Mouse (Mus musculus) fat pad, adult 2 months (tissue): Measurements from ENCODE around the gene Tcea2.

Experiments used
- DNase-seq: peaks from one replicate; pipeline ENCODE4 v3.0.0-alpha.2; 2011; ENCODE audit warnings: low read depth, low spot score; ENCODE audit errors: extremely low read depth

Gene Tcea2

GRCm38 (mm10) chr2:181698241-181698640 is 18.1 kb downstream of the Tcea2 start, which contains the start of gene Lkaaear1:
Lkaaear1 (minus strand) TSS chr2:181698442.
- no peak for DNase-seq

- no peak for DNase-seq
Measured at GRCm38 (mm10) chr2:181706668-181707067, 26.6 kb downstream of the Tcea2 start.

- DNase-seq, result no peak
Measured at GRCm38 (mm10) chr2:181713749-181714148, 33.6 kb downstream of the Tcea2 start.

GRCm38 (mm10) chr2:181714903-181715326 is 34.8 kb downstream of the Tcea2 start, which contains the start of gene Oprl1:
Oprl1 (plus strand) TSS chr2:181715016.
- DNase-seq, result no peak

GRCm38 (mm10) chr2:181715382-181715781 is 35.3 kb downstream of the Tcea2 start:
- no peak for DNase-seq

- DNase-seq, result no peak
Measured at GRCm38 (mm10) chr2:181716991-181717390, 36.9 kb downstream of the Tcea2 start.

- DNase-seq, result no peak
Measured at GRCm38 (mm10) chr2:181720061-181720460, 40.0 kb downstream of the Tcea2 start.

GRCm38 (mm10) chr2:181721200-181721599 is 41.1 kb downstream of the Tcea2 start:
- no peak for DNase-seq

- no peak for DNase-seq
Measured at GRCm38 (mm10) chr2:181722213-181722612, 42.1 kb downstream of the Tcea2 start.

GRCm38 (mm10) chr2:181727659-181728262 is 47.7 kb downstream of the Tcea2 start:
- DNase-seq, result no peak

- no peak for DNase-seq
Measured at GRCm38 (mm10) chr2:181730051-181730450, 49.9 kb downstream of the Tcea2 start.
